Mouse (Mus musculus): ENCODE data around the gene Cd8a. TPM values are rescaled to one million over a fixed set of nuclear protein-coding genes. Genes with fewer than 3 reads are reported as not detected.
"Not testable (repeated sequence)": the region's sequence is repeated elsewhere in the genome, so short reads cannot be mapped to it uniquely, and the experiment has no call there.

Cd8a gene
- under 1 TPM in 1 of 2 experiments, not detected in 1; 0.74 TPM for total RNA-seq (2021)
- long read RNA-seq, experiment 1, result 0 reads
- long read RNA-seq, experiment 2, result 0 reads

GRCm38 (mm10) chr6:71373249-71373775 lies at the start of gene Cd8a:
TSS of gene Cd8a (plus strand) at chr6:71373427.
- DNase-seq (ENCODE audit: low spot score in 2 of 2), result no peak

DNA sequence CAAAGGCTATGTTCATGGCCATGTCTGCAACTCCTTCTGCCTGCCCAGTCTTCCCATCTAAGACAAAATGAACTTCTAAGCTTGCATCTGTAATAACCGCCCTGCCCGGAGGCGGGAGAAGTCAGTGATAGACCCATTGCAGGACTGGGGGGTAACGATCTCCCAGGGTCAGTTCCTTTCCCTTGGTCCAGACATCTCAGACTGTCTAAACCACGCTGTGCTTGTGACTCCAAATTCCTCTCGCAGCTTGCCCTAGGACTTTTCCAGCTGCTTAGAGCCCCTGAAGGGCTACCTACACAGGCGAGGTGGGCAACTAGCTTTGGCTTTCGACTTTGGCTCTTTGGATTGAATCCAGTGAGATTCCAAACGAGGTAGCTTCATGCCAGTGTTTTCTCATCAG lies 48.4 kb upstream of the Cd8a start:
- no peak for DNase-seq (ENCODE audit: low spot score in 2 of 2)

DNA sequence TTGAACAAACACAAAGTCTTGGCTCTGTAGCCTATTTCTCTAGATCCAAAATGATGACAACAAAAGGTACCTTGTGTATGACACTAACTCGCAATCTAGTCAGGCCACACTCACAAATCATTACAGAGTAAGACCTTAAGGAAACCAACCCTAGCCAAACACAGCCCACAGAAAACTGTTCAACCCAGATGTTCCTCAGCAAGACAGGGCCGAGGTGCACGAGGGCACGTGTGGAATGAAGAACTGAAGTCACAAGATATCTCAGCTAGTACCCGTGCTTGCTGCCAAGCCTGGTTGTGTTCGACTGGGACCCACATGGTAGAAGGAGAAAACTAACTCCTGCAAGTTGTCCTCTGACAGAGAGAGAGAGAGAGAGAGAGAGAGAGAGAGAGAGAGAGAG lies 43.3 kb upstream of the Cd8a start:
- DNase-seq (ENCODE audit: low spot score in 2 of 2), result no peak

DNA sequence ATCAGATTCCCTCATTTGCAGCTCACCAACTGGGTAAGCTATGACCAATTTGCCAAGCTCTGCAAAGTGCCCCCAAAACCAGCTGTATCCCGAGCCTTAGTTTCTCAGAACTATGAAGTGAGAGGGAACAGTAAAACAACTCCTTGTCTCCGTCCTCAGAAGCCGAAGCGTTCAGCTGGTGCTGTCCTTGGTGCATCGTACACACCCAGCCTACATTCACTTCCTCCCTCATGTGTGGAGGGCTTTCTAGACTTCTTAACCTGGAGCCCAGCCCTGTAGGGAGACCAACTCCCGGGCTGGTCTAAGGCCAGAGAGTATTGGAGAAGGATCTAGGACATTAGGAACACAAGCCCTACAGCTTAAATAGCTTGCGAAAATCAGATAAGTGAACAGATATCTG lies 42.7 kb upstream of the Cd8a start:
- no peak for DNase-seq (ENCODE audit: low spot score in 2 of 2)

GRCm38 (mm10) chr6:71331491-71331890 lies 41.7 kb upstream of the Cd8a start:
- DNase-seq (ENCODE audit: low spot score in 2 of 2), result not testable (repeated sequence)

GRCm38 (mm10) chr6:71332236-71332965 lies 40.8 kb upstream of the Cd8a start:
- no peak for DNase-seq (ENCODE audit: low spot score in 2 of 2)

DNA sequence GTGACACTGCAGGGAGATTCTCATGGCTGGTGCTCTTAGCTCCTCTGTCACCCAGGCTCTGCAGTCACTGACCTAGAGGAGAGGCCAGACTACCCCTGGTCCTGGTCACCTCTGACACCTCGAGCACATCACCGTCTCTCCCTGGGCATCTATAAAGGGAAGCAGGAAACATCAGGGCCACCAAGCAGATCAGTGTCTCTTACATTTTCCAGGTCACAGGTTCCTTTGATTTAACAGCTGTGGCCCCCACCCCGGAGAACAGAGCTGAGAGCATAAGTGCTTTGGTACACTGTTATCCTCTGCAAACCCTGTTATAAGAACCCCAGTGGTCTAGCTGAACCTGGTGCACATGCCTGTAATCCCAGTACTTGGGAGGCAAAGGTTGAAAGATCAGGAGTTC lies 40.2 kb upstream of the Cd8a start:
- DNase-seq (ENCODE audit: low spot score in 2 of 2), result no peak

DNA sequence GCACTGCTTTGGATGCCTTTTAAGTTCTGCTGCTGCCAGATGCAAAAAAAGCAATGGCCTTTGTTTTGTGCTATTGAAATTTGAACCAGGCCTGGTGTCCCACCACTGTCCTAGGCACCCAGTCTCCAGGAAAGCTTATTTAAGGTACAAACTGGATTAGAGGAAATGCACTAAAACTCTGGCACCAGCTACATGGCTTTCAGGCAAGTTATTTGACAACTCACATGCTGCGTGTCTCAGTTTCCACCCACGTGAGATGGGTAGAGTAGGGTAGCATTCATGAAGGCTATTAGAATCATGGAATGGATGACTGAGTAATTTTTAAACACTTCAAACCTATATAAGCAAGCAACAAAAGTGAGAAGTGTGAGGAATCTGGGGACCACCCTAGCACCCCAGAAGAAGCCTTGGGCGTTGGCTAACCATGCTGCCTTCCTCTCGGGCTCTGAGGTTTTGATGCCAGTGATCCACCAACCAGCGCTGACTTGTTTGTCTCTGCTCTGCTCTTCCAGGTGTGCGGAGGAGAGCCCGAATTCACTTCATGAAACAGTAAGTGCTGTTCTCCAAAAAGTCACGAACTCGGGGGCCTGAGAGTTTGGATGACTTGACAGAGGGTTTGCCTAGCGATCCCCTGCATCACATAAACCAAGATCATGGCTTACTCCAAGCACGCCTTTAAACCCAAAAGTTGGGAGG lies 39.5 kb upstream of the Cd8a start:
- no peak for DNase-seq (ENCODE audit: low spot score in 2 of 2)

GRCm38 (mm10) chr6:71337666-71338065 lies 35.6 kb upstream of the Cd8a start:
- DNase-seq (ENCODE audit: low spot score in 2 of 2), result no peak

- no peak for DNase-seq (ENCODE audit: low spot score in 2 of 2)
Measured at GRCm38 (mm10) chr6:71338941-71339340, 34.3 kb upstream of the Cd8a start.

GRCm38 (mm10) chr6:71339351-71339750 lies 33.9 kb upstream of the Cd8a start:
- DNase-seq (ENCODE audit: low spot score in 2 of 2), result no peak

DNA sequence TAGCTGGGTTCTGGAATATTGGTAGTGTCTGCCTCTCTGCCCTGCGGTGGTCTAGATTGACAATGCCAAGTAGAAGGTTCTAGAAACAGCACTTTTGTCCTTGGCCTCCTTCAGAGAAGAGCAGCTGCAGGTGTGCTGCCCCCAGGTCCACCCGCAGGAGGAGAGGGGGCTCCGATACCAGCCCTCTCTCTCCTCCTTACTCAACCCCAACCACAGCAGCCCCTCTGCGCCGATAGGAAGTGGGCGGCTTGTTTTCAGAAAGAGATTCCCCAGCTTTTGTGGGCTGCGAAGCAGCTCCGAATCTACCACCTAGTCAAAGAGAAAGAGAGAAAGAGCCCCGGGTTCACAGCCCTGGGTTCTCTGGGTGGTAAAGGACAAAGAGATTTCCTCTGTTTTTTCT lies 32.0 kb upstream of the Cd8a start:
- no peak for DNase-seq (ENCODE audit: low spot score in 2 of 2)

GRCm38 (mm10) chr6:71348006-71348405 lies 25.2 kb upstream of the Cd8a start:
- no peak for DNase-seq (ENCODE audit: low spot score in 2 of 2)

- DNase-seq (ENCODE audit: low spot score in 2 of 2), result no peak
Measured at GRCm38 (mm10) chr6:71351201-71351600, 22.0 kb upstream of the Cd8a start.

GRCm38 (mm10) chr6:71352201-71352600 lies 21.0 kb upstream of the Cd8a start:
- DNase-seq (ENCODE audit: low spot score in 2 of 2), result no peak

DNA sequence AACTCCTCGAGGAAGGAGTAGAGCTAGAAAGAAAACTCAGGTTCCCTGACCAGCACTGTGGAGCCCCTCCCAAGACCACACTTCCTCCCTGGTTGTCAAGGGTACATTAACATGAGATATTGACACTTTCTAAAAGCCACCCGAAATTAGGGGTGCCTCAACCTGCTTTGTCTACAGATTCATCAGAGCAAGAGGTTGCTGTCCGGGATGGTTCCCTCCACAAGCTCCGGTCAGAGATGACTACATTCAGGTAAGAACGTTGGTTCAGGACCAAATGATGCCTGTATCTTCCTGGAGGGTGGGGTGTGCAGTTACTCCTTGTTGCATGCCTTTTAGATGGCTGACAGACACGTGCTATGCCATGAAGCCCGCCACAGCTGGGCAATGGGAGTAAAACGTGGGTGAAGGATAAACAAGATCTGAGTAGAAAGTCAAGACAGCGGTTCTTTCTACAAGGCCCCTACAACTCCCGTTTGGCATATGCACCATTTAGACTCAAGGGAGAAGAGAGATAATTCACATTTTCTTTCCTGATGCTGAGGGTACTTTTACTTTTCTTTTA lies 20.3 kb upstream of the Cd8a start:
- no peak for DNase-seq (ENCODE audit: low spot score in 2 of 2)

DNA sequence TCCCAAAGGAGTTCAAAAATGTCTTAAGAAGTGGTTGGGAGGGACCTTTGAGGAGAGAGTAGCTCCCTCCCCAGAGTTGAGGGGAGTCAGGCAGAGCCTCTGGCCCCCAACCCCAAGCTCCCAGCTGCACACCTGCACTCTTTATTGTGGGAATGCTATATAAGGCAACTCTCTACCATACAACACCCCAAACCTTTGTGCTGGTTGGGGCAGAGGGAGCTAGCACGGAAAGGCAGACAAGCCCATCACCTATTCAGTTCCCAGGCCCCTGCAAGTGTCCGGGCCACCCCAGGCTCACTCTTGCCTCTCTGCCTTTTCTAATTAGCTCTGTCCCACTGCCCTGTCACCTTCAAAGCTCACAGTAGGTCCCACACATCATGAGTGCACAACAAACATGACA lies 19.5 kb upstream of the Cd8a start:
- no peak for DNase-seq (ENCODE audit: low spot score in 2 of 2)

GRCm38 (mm10) chr6:71357493-71357892 lies 15.7 kb upstream of the Cd8a start:
- no peak for DNase-seq (ENCODE audit: low spot score in 2 of 2)

DNA sequence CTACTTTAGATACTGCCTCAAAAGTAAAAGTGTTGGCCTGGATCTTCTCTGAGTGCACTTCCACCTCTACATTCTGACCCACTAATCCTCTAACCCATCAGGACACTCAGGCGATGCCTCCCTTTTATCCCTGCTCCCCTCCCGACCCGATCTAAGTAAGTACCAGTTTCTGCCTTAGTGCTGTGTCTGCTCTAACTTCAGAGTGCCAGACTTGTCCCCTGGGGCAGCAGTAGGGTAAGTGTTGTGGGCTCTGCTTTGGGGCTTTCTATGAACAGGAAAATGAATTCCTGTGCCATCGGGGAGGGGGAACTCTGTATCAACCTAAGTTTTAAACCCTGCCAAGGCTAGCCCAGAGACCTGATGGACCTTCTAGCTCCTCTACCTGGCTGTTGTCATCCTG lies 13.0 kb upstream of the Cd8a start:
- no peak for DNase-seq (ENCODE audit: low spot score in 2 of 2)

GRCm38 (mm10) chr6:71360751-71361150 lies 12.5 kb upstream of the Cd8a start:
- DNase-seq (ENCODE audit: low spot score in 2 of 2), result no peak

DNA sequence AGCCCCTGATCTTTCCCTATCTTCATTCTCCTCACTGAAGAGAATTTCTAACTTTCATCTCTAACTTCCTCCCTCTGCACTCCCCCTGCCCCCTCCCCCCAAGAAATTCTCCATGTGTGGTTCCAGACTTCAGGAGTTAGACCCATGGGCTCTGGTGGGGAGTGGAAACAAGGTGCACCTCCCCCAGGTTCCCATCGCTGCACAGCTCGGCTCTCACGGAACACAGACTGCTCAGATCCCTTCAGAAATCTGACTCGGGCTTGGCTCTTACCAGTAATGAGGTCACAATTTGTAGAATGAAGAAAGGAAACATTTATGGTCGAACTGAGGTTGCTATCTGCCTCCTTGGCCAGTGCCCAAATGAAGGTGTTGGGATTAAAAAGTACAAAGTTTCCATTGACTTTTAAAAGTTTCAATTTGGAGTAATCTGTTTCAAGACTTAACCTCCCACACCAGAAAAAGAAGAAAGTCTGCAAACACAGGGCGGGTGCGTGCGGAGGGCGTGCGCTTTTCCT lies 12.0 kb upstream of the Cd8a start:
- DNase-seq (ENCODE audit: low spot score in 2 of 2), result no peak

DNA sequence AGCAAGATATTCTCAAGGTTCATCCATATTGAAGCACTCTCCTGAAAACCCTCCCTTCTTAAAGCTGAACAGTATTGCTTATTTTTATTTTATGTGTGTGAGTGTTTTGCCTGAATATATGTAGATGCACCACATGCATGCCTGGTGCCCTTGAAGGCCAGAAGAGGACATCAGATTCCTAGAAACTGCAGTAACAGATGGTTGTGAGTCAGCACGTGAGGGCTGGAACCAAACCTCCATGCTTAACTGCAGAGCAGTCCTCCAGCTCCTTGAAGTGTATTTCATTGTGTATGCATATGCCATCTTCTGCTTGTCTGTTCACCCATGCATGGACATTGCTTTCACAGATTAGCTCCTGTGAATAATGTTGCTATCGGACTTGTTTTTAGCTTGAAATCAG lies 9.2 kb upstream of the Cd8a start:
- no peak for DNase-seq (ENCODE audit: low spot score in 2 of 2)
